Mouse (Mus musculus) small intestine, adult 2 months (tissue): ENCODE data around the gene Add2.

Source experiments
- CTCF ChIP-seq: fragments of 200-500 bp; IDR thresholded peaks from 2 replicates; pipeline ENCODE4 v1.5.1; 2012; ENCODE audit warnings: low read depth, mild to moderate bottlenecking, control low read depth, inconsistent platforms, low read length, moderate library complexity, mixed read lengths; ENCODE audit not compliant: insufficient replicate concordance, insufficient read length; ENCODE audit errors: extremely low read depth
- POLR2A ChIP-seq: fragments of 200-500 bp; IDR thresholded peaks from 2 replicates; pipeline ENCODE4 v1.6.1; 2012; ENCODE audit warnings: low read depth, mild to moderate bottlenecking, control low read depth, inconsistent platforms, low read length, moderate library complexity

GRCm38 (mm10) chr6:86062684-86063083 lies 34.2 kb downstream of the Add2 start:
- TF ChIP-seq CTCF (no peak), POLR2A (no peak)
